Mouse (Mus musculus): ENCODE measurements around the gene Ggn. TPM values are rescaled to one million over a fixed set of nuclear protein-coding genes. Genes with fewer than 3 reads are reported as not detected.
"Not testable (repeated sequence)": the region's sequence is repeated elsewhere in the genome, so short reads cannot be mapped to it uniquely, and the experiment has no call there.

Gene Ggn
- polyA plus RNA-seq (2016; fragmentation: Nextera tagmentation; extraction: Ambion mirVana) = 0.21 and 0.41 TPM in 2 replicates

GRCm38 (mm10) chr7:29170066-29170754 is at the start of gene Ggn, which contains the start of gene Spred3:
Ggn (plus strand) TSS chr7:29170210.
Spred3 (minus strand) TSS chr7:29170411.
- peak within 1 kb of the TSS; percentile 70 for H3K9ac ChIP-seq
- H3K36me3 ChIP-seq = peaks cover 21% of the 10 kb centered on the region
- peak within 1 kb of the TSS; percentile 89 for H3K4me2 ChIP-seq
- H3K4me1 ChIP-seq (replicated peaks) = peaks cover 38% of the 10 kb centered on the region
- H3K27ac ChIP-seq (ENCODE audit: poor library complexity, severe bottlenecking) = peak within 1 kb of the TSS; percentile 67
- WGBS = 0% methylated on average over 30 of the region's 30 CpGs
- peak within 1 kb of the TSS; percentile 67 for H3K4me3 ChIP-seq
- H3K9me3 ChIP-seq (replicated peaks) = no peaks in the 10 kb centered on the region
- H3K27me3 ChIP-seq (replicated peaks) = peaks cover 56% of the 10 kb centered on the region
- peak; percentile 71 for ATAC-seq (ENCODE audit: insufficient number of reproducible peaks, low FRiP score)

GRCm38 (mm10) chr7:29122821-29123220 is 47.2 kb upstream of the Ggn start:
- 87% methylated on average over 9 of the region's 9 CpGs for WGBS
- Histone ChIP-seq H3K4me2 (no peak overlapping the region), H3K9ac (no peak overlapping the region), H3K4me3 (no peak overlapping the region), H3K4me1 (replicated peaks) (peaks cover 16% of the 10 kb centered on the region), H3K36me3 (no peaks in the 10 kb centered on the region), H3K27me3 (replicated peaks) (peaks cover 19% of the 10 kb centered on the region), H3K27ac (ENCODE audit: poor library complexity, severe bottlenecking) (no peak overlapping the region), H3K9me3 (replicated peaks) (no peaks in the 10 kb centered on the region)
- ATAC-seq (ENCODE audit: insufficient number of reproducible peaks, low FRiP score) = no peak

DNA sequence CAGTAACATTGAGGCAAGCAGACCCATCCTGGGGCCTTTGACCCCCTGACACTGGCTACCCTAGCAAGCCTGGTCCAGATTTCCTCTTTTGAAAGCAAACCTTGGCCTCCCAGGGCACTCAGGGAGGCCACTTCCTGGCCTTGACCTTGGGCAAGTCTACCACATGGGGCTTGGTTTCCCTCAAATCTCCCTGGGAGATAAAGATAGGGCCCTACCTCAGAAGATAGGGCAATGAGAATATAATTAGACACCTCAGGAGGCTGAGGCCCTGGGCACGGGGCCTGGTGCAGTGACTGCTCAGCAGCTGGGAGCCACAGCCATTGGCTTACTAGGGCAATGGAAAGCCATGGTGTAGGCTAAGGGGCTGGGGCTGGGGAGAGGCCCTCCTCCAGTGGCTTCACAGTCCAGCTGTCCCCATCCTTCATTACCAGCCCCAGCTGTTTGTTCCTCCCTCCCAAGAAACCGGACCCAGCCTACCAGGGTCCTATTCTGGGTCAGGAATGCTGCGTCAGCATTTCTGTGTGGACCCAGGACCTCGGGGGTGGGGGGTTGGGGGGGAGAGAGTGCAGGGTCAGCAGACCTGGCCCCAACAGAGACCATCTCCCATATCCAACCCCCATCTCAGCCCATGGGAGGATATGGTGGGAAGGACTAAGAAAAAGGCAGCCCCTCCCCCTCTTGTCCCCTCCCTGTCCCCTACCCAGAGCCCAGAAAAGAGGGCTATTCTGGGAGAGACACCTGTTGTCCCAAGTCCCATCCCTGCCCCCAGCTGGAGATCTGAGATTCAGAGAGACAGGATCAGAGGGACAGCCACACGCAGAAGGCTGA is 46.3 kb upstream of the Ggn start:
- Histone ChIP-seq H3K4me2 (peak overlapping the region; percentile 66; the same call in 1 of the 2 replicates), H3K4me3 (no peak overlapping the region), H3K36me3 (no peaks in the 10 kb centered on the region), H3K27me3 (replicated peaks) (peaks cover 12% of the 10 kb centered on the region), H3K27ac (ENCODE audit: poor library complexity, severe bottlenecking) (no peak overlapping the region), H3K9ac (no peak overlapping the region), H3K4me1 (replicated peaks) (peaks cover 16% of the 10 kb centered on the region), H3K9me3 (replicated peaks) (no peaks in the 10 kb centered on the region)
- ATAC-seq (ENCODE audit: insufficient number of reproducible peaks, low FRiP score) = peak; percentile 34; the same call in 1 of the 2 replicates
- 48% methylated on average over 5 of the region's 5 CpGs for WGBS

DNA sequence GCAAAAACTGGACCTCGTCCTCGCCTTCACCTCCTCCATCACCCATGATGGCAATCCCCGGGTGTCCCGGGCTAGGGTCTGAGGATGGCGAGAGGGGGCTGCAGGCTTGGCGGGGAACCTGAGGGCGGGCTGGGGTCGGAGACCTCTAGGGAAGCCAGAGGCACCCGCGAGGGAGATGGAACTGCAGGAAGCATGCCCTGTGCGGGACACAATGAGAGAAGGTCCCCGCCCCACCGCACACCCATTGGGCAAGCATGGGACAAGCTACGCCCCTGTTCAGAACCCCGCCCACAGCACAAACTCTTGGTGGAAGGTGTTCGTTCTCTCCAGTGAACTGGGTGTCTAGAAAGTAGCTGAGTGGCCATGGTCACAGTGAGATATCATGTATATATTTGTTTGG is 45.0 kb upstream of the Ggn start, which contains the start of gene Ryr1:
TSS of gene Ryr1 (minus strand) at position 210 of the 400 bp plus-strand sequence.
- 2% methylated on average over 16 of the region's 16 CpGs for WGBS
- 0 out of 2 replicates have a peak within 1 kb of the TSS, but pooled peaks have one; percentile 21 for H3K9ac ChIP-seq
- H3K4me1 ChIP-seq (replicated peaks) = peaks cover 16% of the 10 kb centered on the region
- peak; percentile 75 for ATAC-seq (ENCODE audit: insufficient number of reproducible peaks, low FRiP score)
- no peaks in the 10 kb centered on the region for H3K36me3 ChIP-seq
- peaks cover 7% of the 10 kb centered on the region; the same call in 1 of the 2 replicates for H3K27me3 ChIP-seq (replicated peaks)
- peak within 1 kb of the TSS; percentile 37 for H3K4me3 ChIP-seq
- H3K27ac ChIP-seq (ENCODE audit: poor library complexity, severe bottlenecking) = no peak within 1 kb of the TSS
- H3K9me3 ChIP-seq (replicated peaks) = no peaks in the 10 kb centered on the region
- peak within 1 kb of the TSS; percentile 66 for H3K4me2 ChIP-seq

- ATAC-seq (ENCODE audit: insufficient number of reproducible peaks, low FRiP score) = peak; percentile 23; the same call in 1 of the 2 replicates
Measured at GRCm38 (mm10) chr7:29126173-29126915, 43.7 kb upstream of the Ggn start.

GRCm38 (mm10) chr7:29128725-29129124 is 41.3 kb upstream of the Ggn start:
- Histone ChIP-seq H3K9ac (no peak overlapping the region), H3K4me2 (no peak overlapping the region), H3K36me3 (no peaks in the 10 kb centered on the region), H3K4me3 (no peak overlapping the region), H3K9me3 (replicated peaks) (no peaks in the 10 kb centered on the region), H3K27me3 (replicated peaks) (peaks cover 7% of the 10 kb centered on the region; the same call in 1 of the 2 replicates), H3K4me1 (replicated peaks) (peaks cover 13% of the 10 kb centered on the region), H3K27ac (ENCODE audit: poor library complexity, severe bottlenecking) (no peak overlapping the region)
- no peak for ATAC-seq (ENCODE audit: insufficient number of reproducible peaks, low FRiP score)
- 49% methylated on average over 2 of the region's 2 CpGs for WGBS

More at GRCm38 (mm10) chr7:29126173-29126915, 43.7 kb upstream of the Ggn start:
- Histone ChIP-seq H3K36me3 (no peaks in the 10 kb centered on the region), H3K4me3 (no peak overlapping the region), H3K4me1 (replicated peaks) (peaks cover 16% of the 10 kb centered on the region), H3K4me2 (no peak overlapping the region), H3K27me3 (replicated peaks) (peaks cover 7% of the 10 kb centered on the region; the same call in 1 of the 2 replicates), H3K9ac (no peak overlapping the region), H3K27ac (ENCODE audit: poor library complexity, severe bottlenecking) (no peak overlapping the region), H3K9me3 (replicated peaks) (no peaks in the 10 kb centered on the region)
- WGBS = 28% methylated on average over 7 of the region's 7 CpGs

DNA sequence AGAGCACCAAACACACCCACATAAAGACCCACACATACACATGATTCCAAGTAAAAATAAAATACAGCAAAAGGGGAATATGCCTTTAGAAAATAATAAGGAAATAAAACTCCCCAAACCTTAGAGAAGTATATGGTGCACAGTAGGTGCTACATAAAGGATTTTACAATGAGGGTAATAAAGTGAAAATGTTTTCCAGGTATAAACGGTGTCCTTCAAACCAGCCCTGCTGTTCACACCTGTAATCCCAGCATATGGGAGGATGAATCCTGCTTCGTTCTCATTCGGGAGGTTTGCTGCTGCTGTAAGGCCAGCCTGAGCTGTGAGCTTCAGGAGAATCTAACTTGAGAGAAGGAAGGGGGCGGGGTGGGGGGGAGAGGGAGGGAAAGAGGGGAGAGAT is 35.8 kb upstream of the Ggn start:
- 2% methylated on average over 4 of the region's 4 CpGs for WGBS
- no peaks in the 10 kb centered on the region for H3K9me3 ChIP-seq (replicated peaks)
- peak overlapping the region; percentile 67 for H3K4me2 ChIP-seq
- peaks cover 9% of the 10 kb centered on the region; the same call in 1 of the 2 replicates for H3K4me1 ChIP-seq (replicated peaks)
- peaks cover 27% of the 10 kb centered on the region for H3K27me3 ChIP-seq (replicated peaks)
- no peak for ATAC-seq (ENCODE audit: insufficient number of reproducible peaks, low FRiP score)
- peak overlapping the region; percentile 37 for H3K4me3 ChIP-seq
- H3K36me3 ChIP-seq = no peaks in the 10 kb centered on the region
- H3K27ac ChIP-seq (ENCODE audit: poor library complexity, severe bottlenecking) = no peak overlapping the region
- peak overlapping the region; percentile 46 for H3K9ac ChIP-seq

DNA sequence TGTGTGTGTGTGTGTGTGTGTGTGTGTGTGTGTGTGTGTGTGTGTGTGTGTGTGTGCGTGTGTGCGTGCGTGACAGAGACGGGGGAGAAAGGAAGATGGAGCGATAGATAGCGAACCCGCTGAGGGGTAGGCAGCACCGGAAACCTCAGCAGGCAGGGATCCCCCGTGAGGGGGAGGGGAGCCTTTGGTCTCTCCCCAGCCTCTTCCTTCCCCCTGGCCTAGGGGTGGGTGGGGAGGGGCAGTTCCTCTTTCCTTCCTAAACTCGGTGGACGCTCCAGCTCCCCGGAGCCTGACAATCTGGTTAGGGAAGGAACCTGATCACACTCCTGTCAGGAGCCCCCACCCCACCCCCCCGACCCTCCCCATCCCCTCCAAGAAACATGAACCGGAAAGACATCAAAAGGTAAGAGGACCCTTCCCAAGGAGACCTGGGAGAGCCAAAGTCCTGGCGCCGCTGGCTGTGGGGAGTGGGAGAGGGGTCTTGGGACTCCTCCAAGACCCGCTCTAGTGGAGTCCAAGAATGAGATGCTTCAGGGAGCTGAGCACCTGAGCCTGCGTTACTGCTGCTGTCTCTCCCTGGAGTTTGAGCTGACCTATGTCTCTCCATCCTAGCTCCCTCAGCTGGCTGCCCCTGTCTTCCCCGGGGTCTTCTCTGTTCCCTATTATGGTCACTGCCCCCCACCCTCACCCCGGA is 35.2 kb upstream of the Ggn start, which contains the start of gene Rasgrp4:
TSS of gene Rasgrp4 (plus strand) at position 159 of the 694 bp plus-strand sequence.
- peaks cover 27% of the 10 kb centered on the region for H3K27me3 ChIP-seq (replicated peaks)
- peak within 1 kb of the TSS; percentile 37 for H3K4me3 ChIP-seq
- no peaks in the 10 kb centered on the region for H3K36me3 ChIP-seq
- H3K4me1 ChIP-seq (replicated peaks) = peaks cover 9% of the 10 kb centered on the region; the same call in 1 of the 2 replicates
- ATAC-seq (ENCODE audit: insufficient number of reproducible peaks, low FRiP score) = no peak
- H3K27ac ChIP-seq (ENCODE audit: poor library complexity, severe bottlenecking) = no peak within 1 kb of the TSS
- H3K9me3 ChIP-seq (replicated peaks) = no peaks in the 10 kb centered on the region
- H3K4me2 ChIP-seq = peak within 1 kb of the TSS; percentile 67
- H3K9ac ChIP-seq = peak within 1 kb of the TSS; percentile 46
- WGBS = under 1% methylated on average over 18 of the region's 20 CpGs

DNA sequence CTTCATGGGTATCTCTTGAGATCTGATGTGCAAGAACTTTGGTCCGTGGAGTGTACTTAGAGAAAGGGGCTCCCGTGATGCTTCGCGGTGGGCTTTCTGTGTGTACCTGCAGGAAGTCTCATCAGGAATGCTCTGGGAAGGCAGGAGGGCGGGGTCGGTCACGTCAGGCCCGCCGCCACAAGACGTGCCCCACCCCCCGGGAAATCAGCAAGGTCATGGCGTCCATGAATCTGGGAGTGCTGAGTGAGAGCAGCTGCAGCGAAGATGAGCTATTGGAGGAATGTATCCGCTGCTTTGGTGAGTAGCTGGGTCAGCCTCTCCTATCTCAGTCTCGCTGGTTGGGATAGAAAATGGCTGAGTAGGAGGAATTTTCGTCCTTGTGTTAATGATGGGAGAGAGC is 32.6 kb upstream of the Ggn start:
- WGBS = 26% methylated on average over 16 of the region's 16 CpGs
- ATAC-seq (ENCODE audit: insufficient number of reproducible peaks, low FRiP score) = no peak
- H3K9ac ChIP-seq = no peak overlapping the region
- H3K36me3 ChIP-seq = no peaks in the 10 kb centered on the region
- H3K4me3 ChIP-seq = no peak overlapping the region
- no peak overlapping the region for H3K4me2 ChIP-seq
- no peak overlapping the region for H3K27ac ChIP-seq (ENCODE audit: poor library complexity, severe bottlenecking)
- peaks cover 9% of the 10 kb centered on the region; the same call in 1 of the 2 replicates for H3K4me1 ChIP-seq (replicated peaks)
- H3K27me3 ChIP-seq (replicated peaks) = peaks cover 27% of the 10 kb centered on the region
- H3K9me3 ChIP-seq (replicated peaks) = no peaks in the 10 kb centered on the region

GRCm38 (mm10) chr7:29139237-29139636 is 30.8 kb upstream of the Ggn start:
- H3K36me3 ChIP-seq; H3K9me3 ChIP-seq (replicated peaks); H3K4me3 ChIP-seq; H3K27ac ChIP-seq (ENCODE audit: poor library complexity, severe bottlenecking); H3K4me2 ChIP-seq; ATAC-seq (ENCODE audit: insufficient number of reproducible peaks, low FRiP score); H3K4me1 ChIP-seq (replicated peaks); H3K9ac ChIP-seq: not testable (repeated sequence)
- WGBS = 89% methylated on average over 3 of the region's 4 CpGs
- H3K27me3 ChIP-seq (replicated peaks) = peaks cover 27% of the 10 kb centered on the region
